Mouse (Mus musculus) T-helper 1 cell (primary cell): ENCODE data around the gene Gm6176.
"Not testable (repeated sequence)": the region's sequence is repeated elsewhere in the genome, so short reads cannot be mapped to it uniquely, and the experiment has no call there.

ENCODE experiments used
- in situ Hi-C: fragments of 300-600 bp; cut with MboI, MseI; formaldehyde crosslinking; loops from one replicate; pipeline ENCODE4 v1.15.1; 2025; ENCODE audit warnings: high pct_unique_total_duplicates

Gm6176 gene

DNA sequence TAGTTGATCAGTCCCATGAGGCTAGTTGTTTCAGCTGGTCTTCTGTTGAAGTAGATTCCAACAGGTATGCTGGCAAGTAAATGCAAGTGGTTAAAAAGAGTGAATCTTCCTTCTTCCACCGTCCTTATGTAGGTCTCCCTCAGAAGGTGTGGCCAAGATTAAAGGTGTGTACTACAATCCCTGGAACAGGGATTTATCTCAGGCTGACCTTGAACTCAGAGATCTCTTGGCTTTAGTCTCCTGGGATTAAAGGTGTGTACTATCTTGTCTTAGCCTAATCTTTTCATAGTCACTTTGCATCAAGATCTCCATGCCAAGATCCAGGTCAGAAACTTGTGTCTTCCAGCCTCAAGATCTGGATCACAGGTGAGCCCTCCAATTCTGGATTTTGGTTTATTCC is at the start of gene Gm6176:
Gene Gm6176 (minus strand): TSS at position 101 of the 400 bp plus-strand sequence.
- in situ Hi-C loops, result not testable (repeated sequence)

DNA sequence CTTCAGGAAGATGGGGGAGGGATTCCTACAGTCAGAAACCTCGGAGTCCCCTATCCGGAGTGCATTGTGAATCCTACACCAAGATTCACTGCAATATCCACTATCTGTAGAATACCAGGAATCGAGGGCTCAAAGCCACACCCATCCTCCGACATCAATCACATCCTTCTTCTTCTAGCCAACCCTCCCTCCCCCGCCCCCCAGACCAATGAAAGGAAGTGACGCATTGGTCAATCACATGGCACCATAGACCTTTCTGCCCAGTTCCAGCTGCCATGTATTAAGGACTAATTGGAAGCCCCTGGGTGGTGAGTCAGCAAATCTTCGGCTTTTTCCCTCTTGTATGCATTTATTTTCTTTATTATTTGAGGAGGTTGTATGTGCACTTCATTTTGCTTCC is 12.7 kb upstream of the Gm6176 start, which contains the start of gene Vmn1r139:
Gene Vmn1r139 (plus strand): TSS at position 301 of the 400 bp plus-strand sequence.
- in situ Hi-C loops, result not testable (repeated sequence)

DNA sequence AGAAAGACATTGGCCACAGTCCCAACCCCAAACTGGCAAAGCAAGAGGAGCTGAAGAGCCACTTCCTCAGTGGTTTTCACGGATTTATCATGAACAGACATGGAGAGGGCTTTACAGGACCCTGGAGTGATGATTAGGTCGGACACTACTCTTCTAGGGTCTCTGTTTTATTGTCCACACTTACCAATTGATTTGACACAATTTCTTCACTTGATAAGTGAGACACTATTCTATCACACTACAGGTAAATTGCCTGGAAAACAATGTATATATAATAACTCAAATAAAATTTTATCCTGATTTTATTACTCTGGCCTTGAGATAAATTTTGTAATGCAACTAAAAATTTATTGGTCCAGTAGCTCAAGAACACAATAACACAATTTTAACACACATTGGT is 27.3 kb downstream of the Gm6176 start, which contains the start of gene Vmn1r138:
Gene Vmn1r138 (minus strand): TSS at position 101 of the 400 bp plus-strand sequence.
- in situ Hi-C loops, result not testable (repeated sequence)
